Mouse (Mus musculus) thymus, postnatal 25 days (tissue): ENCODE data around the gene Atg4c.

Experiments used
- DNase-seq: peaks from one replicate; pipeline ENCODE4 v3.0.0; 2022

The Atg4c gene

DNA sequence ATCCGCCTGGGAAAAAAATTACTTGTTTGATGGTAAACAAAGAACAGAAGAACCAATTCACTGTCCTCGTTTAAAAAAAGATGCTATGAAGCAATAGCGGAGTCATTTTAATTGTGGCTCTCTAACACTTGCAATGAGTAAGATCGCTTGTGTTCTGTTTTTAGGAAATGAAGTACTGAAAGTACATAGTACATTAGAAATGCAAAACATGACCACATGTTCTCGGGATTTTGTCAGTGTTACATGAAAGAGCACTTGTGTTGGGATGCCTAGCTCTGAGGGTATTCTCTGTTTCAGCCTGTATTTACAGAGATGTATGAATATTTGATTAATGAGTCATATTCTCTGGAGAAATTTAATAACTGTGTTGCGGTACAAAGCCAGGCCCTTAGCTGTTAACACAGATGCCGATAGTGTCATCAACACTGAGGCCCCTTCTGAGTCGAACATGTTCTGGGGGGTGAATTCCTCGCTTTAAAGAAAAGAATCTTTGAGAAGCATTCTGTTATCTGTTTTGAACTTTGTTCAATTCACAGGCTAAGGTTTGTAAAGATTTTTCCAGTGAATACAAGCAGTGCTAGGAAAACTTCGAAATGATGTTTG is 73.2 kb downstream of the Atg4c start:
- DNase-seq, result no peak

DNA sequence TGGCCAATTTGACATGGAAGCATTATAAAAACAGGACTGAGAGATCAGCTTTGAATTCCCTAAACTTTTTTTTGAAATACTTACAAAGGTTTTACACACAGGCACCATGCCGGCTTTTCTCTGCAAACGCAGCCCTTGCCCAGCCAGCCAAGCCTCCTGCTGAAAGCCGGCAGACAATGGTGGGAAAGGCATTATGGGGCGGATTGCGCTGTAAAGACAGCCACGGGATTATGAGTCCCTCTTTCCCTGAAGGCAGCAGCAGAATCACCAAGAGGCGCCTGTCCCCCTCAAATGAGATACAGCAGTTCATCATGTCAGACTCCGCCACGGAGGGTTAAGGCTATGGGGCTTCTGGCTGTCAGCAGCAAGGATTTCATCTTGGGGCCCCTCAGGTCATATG is 79.1 kb downstream of the Atg4c start:
- DNase-seq, result no peak

- no peak for DNase-seq
Measured at GRCm38 (mm10) chr4:99273466-99273865, 79.7 kb downstream of the Atg4c start.

- DNase-seq, result no peak
Measured at GRCm38 (mm10) chr4:99273979-99274378, 80.2 kb downstream of the Atg4c start.

DNA sequence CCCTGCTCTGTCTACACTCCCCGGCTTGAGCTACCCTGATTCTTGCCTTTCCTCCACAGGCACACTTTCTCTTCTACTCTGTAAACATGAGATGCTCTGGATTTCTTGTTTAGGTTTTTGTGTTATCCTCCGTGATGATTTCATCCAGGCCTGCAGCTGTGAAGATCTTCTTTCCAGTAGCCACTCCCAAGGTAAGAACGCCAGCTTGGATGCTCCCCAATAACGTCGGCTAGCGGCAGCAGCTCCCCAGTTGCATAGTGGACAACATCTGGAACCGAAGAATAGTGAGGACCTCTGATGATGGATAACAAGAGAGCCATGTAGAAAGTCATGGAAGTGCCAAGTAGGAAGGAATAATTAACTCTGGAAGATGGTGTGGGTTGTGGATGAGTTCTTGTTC is 85.1 kb downstream of the Atg4c start:
- DNase-seq, result no peak

DNA sequence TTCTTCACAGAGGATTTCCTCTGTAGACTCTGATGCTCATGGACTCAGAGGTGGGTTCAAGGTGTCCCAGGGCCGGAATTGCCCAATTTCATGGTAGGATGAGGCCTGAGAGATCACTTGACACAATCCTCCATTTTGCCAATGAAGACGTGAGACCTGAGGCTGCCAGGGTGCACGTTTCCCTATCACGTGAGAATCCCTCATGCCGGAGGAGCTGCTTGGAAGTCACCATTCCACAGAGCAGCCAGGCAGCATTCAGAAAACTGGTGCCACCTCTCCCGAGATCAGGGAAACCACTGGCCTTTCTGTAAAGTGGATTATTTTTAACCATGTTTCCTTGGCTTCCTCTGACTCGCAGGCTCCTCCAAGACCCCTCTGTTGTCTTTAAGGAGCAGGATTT is 88.0 kb downstream of the Atg4c start:
- no peak for DNase-seq

- no peak for DNase-seq
Measured at GRCm38 (mm10) chr4:99289286-99289685, 95.6 kb downstream of the Atg4c start.

GRCm38 (mm10) chr4:99298676-99299075 is 104.9 kb downstream of the Atg4c start:
- DNase-seq, result peak; percentile 16

DNA sequence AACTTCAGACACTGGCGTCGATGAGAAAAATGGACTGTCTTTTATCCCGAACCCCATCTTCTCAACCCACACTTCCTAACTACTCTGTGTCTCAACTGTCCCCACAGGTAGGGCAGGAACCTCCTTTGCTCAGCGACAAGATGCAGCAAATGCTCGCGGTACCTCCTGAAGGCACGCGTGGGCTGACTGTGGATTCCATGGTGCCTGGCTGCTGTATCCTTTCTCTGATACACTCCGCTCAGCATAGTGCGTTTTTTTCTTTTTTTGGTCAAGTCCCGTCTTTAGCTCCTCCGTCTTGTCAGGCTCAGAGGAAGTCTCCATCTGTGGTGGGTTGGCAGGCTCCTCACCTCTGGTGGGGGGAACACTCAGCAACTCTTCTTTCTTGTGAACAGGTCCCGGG is 111.1 kb downstream of the Atg4c start:
- DNase-seq, result no peak
